Mouse (Mus musculus) midbrain, embryonic 11.5 days (tissue): ENCODE measurements around the gene Wdtc1. TPM values are rescaled to one million over a fixed set of nuclear protein-coding genes. Genes with fewer than 3 reads are reported as not detected.

Experiments used
- ATAC-seq: fragments of 200-750 bp; cut with Nextera tagmentation; 2 replicates; pipeline ENCODE4 v1.8.0; 2017; ENCODE audit warnings: moderate TSS enrichment, moderate library complexity; ENCODE audit not compliant: low FRiP score
- DNase-seq: peaks from one replicate; pipeline ENCODE4 v3.0.0; 2015; ENCODE audit warnings: low spot score; ENCODE audit errors: missing footprints
- H3K27ac ChIP-seq: fragments of 300-500 bp; sonication (generic); 2 replicates; pipeline ENCODE4 v1.5.1; 2014; ENCODE audit warnings: low read depth, low read length
- H3K27me3 ChIP-seq: fragments of 300-500 bp; sonication (generic); 2 replicates; pipeline ENCODE4 v1.6.1; 2014; ENCODE audit warnings: mild to moderate bottlenecking, low read length, moderate library complexity, mixed read lengths; ENCODE audit not compliant: control insufficient read depth, insufficient read depth
- H3K36me3 ChIP-seq: fragments of 300-500 bp; sonication (generic); 2 replicates; pipeline ENCODE4 v1.6.1; 2014; ENCODE audit warnings: mild to moderate bottlenecking, low read length, moderate library complexity, mixed read lengths; ENCODE audit not compliant: control insufficient read depth, insufficient read depth
- H3K4me1 ChIP-seq: fragments of 300-500 bp; sonication (generic); 2 replicates; pipeline ENCODE4 v1.6.1; 2014; ENCODE audit warnings: low read length; ENCODE audit not compliant: control insufficient read depth, insufficient read depth
- H3K4me2 ChIP-seq: fragments of 300-500 bp; sonication (generic); 2 replicates; pipeline ENCODE4 v1.6.1; 2014; ENCODE audit warnings: mild to moderate bottlenecking, moderate library complexity
- H3K4me3 ChIP-seq: fragments of 300-500 bp; sonication (generic); 2 replicates; pipeline ENCODE4 v1.5.1; 2014; ENCODE audit warnings: low read depth, low read length
- H3K9ac ChIP-seq: fragments of 300-500 bp; sonication (generic); 2 replicates; pipeline ENCODE4 v1.6.1; 2014; ENCODE audit warnings: low read length
- H3K9me3 ChIP-seq: fragments of 300-500 bp; sonication (generic); 2 replicates; pipeline ENCODE4 v1.6.1; 2016; ENCODE audit warnings: low read length; ENCODE audit not compliant: control insufficient read depth
- WGBS: fragments of 180-500 bp; shearing (Covaris S2); extraction: QIAGEN DNeasy Blood & Tissue Kit; methylation state at CpG from one replicate; pipeline ENCODE4 v1.1.7; 2014; 5-methylcytosine and 5-hydroxymethylcytosine counted together
- polyA plus RNA-seq: library from polyadenylated mRNA; unstranded; fragments of >200 nt; fragmentation: Nextera tagmentation; extraction: Ambion mirVana; gene quantifications from 2 replicates; pipeline ENCODE4 v1.2.1, GENCODE M21; 2014

The Wdtc1 gene
- polyA plus RNA-seq = 21.0 and 22.2 TPM in 2 replicates

DNA sequence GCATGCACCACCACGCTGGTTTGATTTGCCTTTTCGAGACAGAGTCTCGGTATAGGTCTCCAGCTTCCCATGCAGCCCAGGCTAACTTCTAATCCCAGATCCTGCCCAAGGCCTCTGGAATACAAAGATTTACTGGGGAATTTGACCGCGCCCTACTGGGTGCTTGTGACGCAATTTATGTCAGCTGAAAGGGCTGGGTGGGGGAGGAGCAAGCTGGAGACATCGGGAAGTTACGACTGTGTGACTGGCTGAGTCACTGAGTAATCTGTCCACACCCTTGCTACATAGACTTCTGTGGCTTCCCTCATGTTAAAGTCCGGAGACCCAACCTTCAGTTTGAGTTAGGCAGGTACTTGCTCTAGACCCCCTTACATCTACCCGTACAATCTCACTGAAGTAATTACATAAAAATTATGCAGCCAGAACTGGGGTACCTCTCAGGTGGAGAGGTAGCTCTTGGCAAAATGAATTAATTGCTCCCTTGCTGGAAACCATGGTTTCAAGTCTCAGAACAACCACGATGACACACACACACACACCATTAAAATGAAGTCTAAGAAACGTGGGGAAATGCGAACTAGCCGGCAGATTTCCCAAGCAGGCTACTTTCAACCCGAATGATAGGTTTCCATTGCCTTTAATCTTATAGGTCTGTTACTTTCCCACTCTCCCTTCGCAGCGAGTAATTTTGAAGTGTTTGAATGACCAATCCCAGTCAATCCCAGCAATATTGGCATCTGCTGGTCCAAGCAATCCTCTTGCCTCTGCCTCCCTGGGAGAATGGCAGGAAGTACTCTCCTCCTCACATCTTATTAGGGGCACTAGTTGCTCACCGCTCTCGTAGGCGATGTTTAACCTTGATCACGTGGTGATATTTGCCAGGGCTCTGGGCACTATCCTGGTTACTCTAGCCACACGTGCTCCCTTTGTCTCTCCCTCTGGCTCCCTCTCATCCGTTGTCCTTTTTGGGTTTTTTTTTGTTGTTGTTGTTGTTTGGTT is at the start of gene Wdtc1:
TSS of gene Wdtc1 (minus strand) at position 115 of the 999 bp plus-strand sequence.
- Histone ChIP-seq H3K9ac (no peak within 1 kb of the TSS), H3K36me3 (no peaks in the 10 kb centered on the region), H3K9me3 (no peaks in the 10 kb centered on the region), H3K4me2 (no peak within 1 kb of the TSS), H3K4me3 (no peak within 1 kb of the TSS), H3K27ac (no peak within 1 kb of the TSS), H3K4me1 (no peaks in the 10 kb centered on the region), H3K27me3 (no peaks in the 10 kb centered on the region)
- DNase-seq (no peak), ATAC-seq (no peak)
- 90% methylated on average over 23 of the region's 23 CpGs for WGBS

DNA sequence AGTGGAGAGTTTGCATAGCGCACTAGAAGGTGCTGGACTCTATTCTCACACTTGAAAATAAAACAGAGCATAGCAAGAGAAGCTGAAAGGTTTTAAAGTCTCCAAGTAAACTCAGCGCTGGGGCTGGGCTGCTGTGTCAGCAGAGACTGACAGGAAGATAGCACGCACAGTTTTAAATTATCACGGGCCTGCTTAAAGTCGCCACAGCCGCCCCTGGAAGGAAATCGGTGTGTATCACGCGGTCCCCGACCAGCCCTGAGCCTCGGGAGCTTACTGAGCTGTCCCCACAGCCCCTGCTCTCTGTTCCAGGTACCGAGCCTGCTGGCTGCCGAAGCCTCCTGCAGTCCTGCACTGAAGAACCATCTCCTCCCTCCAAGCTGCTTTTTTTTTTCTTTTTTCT is 48.7 kb upstream of the Wdtc1 start:
- ATAC-seq = no peak
- Histone ChIP-seq H3K9me3 (no peaks in the 10 kb centered on the region), H3K36me3 (no peaks in the 10 kb centered on the region), H3K4me1 (peaks cover 3% of the 10 kb centered on the region), H3K9ac (no peak overlapping the region), H3K27me3 (no peaks in the 10 kb centered on the region), H3K4me3 (no peak overlapping the region), H3K4me2 (no peak overlapping the region), H3K27ac (no peak overlapping the region)
- DNase-seq = no peak
- WGBS = 71% methylated on average over 13 of the region's 13 CpGs

DNA sequence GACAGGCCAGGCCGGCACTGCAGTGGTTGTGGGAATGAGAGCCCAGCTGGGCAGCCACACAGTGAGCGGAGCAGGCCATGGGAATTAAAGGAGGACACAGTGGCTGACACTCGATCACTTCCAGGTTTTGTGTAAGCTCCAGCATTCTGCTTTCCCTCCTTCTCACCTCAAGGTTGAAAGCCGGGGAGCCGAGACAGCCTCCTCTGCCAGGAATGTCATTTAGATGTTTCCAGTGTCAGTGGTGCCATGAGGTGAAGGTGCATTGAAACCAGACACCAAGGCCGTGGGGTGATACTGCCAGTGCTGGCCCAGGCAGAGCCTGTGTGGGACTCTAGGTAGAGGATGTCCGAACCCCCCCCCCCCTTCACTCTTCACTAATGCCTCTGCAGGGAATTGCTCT is 46.8 kb upstream of the Wdtc1 start:
- Histone ChIP-seq H3K27me3 (no peaks in the 10 kb centered on the region), H3K4me3 (no peak overlapping the region), H3K9ac (no peak overlapping the region), H3K4me2 (no peak overlapping the region), H3K4me1 (peaks cover 14% of the 10 kb centered on the region), H3K36me3 (no peaks in the 10 kb centered on the region), H3K27ac (no peak overlapping the region), H3K9me3 (no peaks in the 10 kb centered on the region)
- 68% methylated on average over 7 of the region's 7 CpGs for WGBS
- no peak for DNase-seq
- no peak for ATAC-seq

DNA sequence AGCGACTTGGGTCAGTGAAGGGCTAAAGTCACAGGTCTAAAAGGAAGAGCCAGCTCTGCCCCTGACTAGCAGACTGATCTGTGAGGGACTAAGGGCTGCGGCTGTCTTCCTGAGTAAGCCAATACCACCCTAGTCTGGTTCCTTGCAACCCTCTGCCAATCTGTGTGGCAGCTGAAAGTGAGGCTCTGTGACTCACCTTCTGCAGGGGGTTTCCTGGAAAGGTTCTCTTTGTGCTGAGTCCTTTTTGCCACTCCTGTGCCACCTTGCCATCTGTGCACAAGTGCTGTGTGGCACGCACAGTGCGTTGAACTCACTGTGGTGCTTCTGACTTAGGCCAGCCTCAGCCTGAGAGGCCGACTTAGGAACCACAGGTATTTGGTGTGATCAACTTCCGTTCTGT is 46.2 kb upstream of the Wdtc1 start:
- 89% methylated on average over 6 of the region's 6 CpGs for WGBS

DNA sequence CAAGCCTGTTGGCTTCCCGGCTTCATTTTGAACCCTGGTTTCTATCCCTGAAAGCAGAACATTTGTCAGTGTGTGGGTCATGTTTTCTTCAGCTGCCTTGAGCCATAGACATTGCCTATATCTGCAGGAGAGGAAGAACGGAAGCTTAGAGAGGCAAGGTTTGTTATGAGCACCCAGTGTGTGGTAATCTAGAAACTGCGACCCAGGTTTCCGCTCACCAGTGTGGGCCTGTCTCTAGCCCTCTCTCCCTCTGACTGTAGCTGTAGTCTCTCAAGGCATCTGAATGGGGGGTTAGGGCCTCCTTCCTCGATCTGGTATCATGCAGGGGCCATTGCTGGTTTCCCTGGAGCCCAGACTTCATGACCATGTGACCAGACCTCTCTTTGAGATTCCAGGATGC is 45.3 kb upstream of the Wdtc1 start:
- no peaks in the 10 kb centered on the region for H3K9me3 ChIP-seq
- H3K27ac ChIP-seq = no peak overlapping the region

More for the DNA sequence above, 46.2 kb upstream of the Wdtc1 start:
- no peaks in the 10 kb centered on the region for H3K27me3 ChIP-seq
- no peaks in the 10 kb centered on the region for H3K9me3 ChIP-seq
- H3K36me3 ChIP-seq = no peaks in the 10 kb centered on the region
- DNase-seq = no peak
- H3K27ac ChIP-seq = no peak overlapping the region
- peaks cover 14% of the 10 kb centered on the region for H3K4me1 ChIP-seq
- H3K4me3 ChIP-seq = no peak overlapping the region
- H3K9ac ChIP-seq = no peak overlapping the region
- ATAC-seq = no peak
- H3K4me2 ChIP-seq = no peak overlapping the region

DNA sequence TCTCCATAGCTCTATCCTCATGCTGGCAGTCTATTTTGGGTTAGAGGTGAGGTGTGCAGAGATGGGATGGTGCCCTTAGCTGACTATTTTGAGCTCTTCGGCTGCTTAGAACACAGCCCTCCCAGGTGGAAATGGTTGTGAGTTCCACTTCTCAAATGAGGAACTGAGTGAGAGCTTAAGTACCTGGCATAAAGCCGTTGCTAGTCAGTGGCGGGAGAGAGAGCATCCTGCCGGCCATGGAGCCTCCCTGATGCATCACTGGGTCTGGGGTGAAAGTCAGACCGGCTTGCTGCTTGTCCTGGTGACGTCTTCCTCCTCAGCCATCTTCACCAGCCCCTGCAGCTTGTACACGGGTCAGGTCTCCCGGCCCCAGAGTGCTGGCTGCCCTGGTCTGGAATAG is 44.7 kb upstream of the Wdtc1 start:
- peaks cover 14% of the 10 kb centered on the region for H3K4me1 ChIP-seq
- WGBS = 87% methylated on average over 8 of the region's 8 CpGs
- ATAC-seq = no peak

More for the DNA sequence above, 45.3 kb upstream of the Wdtc1 start:
- Histone ChIP-seq H3K4me3 (no peak overlapping the region), H3K27me3 (no peaks in the 10 kb centered on the region), H3K4me1 (peaks cover 14% of the 10 kb centered on the region), H3K9ac (no peak overlapping the region), H3K36me3 (no peaks in the 10 kb centered on the region), H3K4me2 (no peak overlapping the region)
- DNase-seq (no peak), ATAC-seq (no peak)
- WGBS = 85% methylated on average over 5 of the region's 5 CpGs

DNA sequence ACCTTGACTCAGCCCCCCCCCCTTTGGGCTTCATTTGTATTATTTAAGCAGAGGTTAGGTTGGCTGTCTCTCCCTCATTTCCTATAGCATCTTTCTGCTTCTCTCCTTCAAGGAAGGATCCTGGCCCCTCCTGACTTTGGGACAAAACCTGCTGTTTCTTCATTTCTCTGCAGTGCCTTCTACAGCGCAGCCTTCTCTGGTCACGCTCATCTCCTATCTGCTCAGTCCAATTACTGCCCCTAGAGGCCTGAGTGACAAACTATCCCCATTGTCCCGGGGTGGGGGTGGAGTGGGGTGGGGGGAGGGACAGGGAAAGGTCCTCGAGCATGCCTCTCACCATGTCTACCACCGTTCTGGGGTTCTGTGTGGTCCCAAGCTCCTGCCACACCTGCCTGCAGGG is 44.0 kb upstream of the Wdtc1 start:
- peaks cover 14% of the 10 kb centered on the region for H3K4me1 ChIP-seq
- WGBS = 46% methylated on average over 5 of the region's 5 CpGs
- no peak for ATAC-seq

More for the DNA sequence above, 44.7 kb upstream of the Wdtc1 start:
- H3K4me3 ChIP-seq = no peak overlapping the region
- no peaks in the 10 kb centered on the region for H3K27me3 ChIP-seq
- H3K9me3 ChIP-seq = no peaks in the 10 kb centered on the region
- H3K4me2 ChIP-seq = no peak overlapping the region
- no peak overlapping the region for H3K27ac ChIP-seq
- DNase-seq = no peak
- no peaks in the 10 kb centered on the region for H3K36me3 ChIP-seq
- H3K9ac ChIP-seq = no peak overlapping the region

DNA sequence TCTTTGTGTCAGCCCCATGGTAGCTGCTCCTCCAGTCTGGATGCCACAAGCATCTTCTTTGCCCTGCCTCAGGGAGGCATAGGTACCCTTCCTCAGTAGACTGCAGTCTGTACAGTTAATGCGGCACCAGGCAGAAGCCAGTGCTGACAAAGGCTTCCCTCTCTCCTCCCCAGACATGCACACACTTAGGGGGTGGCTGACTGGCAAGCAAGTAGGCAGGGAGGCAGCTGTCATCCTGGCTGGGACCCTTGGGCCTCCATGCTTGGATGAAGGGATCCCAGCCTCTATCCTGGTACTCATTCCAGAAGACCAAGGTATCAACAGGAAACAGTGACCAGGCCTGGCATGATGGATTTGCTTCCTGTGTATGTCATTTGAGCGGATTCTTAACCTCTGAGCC is 42.8 kb upstream of the Wdtc1 start:
- Histone ChIP-seq H3K4me2 (no peak overlapping the region), H3K4me3 (no peak overlapping the region), H3K27ac (no peak overlapping the region), H3K27me3 (no peaks in the 10 kb centered on the region), H3K9ac (no peak overlapping the region), H3K9me3 (no peaks in the 10 kb centered on the region), H3K4me1 (peaks cover 14% of the 10 kb centered on the region), H3K36me3 (no peaks in the 10 kb centered on the region)
- DNase-seq (peak; percentile 83), ATAC-seq (no peak)
- WGBS = 82% methylated on average over 2 of the region's 2 CpGs

More for the DNA sequence above, 44.0 kb upstream of the Wdtc1 start:
- Histone ChIP-seq H3K4me2 (no peak overlapping the region), H3K4me3 (no peak overlapping the region), H3K27me3 (no peaks in the 10 kb centered on the region), H3K36me3 (no peaks in the 10 kb centered on the region), H3K27ac (no peak overlapping the region), H3K9me3 (no peaks in the 10 kb centered on the region), H3K9ac (no peak overlapping the region)
- DNase-seq = no peak

DNA sequence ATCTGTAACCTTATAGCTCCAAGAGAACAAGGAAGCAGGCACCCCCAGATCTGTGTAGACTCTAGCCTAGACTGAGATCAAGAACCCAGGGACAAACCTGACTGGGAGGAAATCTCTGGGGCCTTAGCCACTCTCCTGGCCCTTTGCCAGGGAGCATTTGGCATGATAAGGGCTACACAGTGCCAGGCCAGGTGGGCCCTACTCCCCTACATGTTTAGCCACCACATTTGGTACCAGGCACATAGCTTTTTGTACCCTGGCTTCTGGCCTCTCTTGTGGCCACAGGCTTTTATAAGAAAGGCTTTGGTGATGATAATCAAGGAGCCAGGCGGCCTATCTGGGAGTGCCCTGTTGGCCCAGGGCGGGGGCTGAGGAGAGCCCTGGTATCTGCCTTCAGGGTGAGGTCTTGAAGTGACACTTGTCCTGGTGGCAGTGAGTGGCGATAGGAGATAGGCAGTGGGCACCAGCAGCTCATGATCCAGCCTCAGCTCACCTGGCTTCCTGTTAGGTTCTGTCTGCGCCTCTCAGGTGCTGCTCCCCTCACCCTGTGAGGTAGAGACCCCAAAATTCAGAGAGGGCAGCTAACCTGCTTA is 41.8 kb upstream of the Wdtc1 start:
- no peak overlapping the region for H3K27ac ChIP-seq

More for the DNA sequence above, 41.8 kb upstream of the Wdtc1 start:
- H3K4me3 ChIP-seq = no peak overlapping the region
- DNase-seq = no peak
- no peaks in the 10 kb centered on the region for H3K9me3 ChIP-seq
- no peak overlapping the region for H3K9ac ChIP-seq
- no peak overlapping the region for H3K4me2 ChIP-seq
- WGBS = 91% methylated on average over 4 of the region's 4 CpGs
- no peak for ATAC-seq
- H3K36me3 ChIP-seq = no peaks in the 10 kb centered on the region
- peaks cover 14% of the 10 kb centered on the region for H3K4me1 ChIP-seq
- H3K27me3 ChIP-seq = no peaks in the 10 kb centered on the region
